Mouse (Mus musculus): ENCODE measurements around the gene Camsap1.

GRCm38 (mm10) chr2:26022258-26022565 lies 39.1 kb upstream of the Camsap1 start:
- no peak for TF ChIP-seq CTCF (IDR thresholded peaks at IDR 0.05; ENCODE audit: low read depth, low read length)
- TF ChIP-seq POLR2A (IDR thresholded peaks at IDR 0.05; ENCODE audit: insufficient read depth, low read length) = no peak

Data from ES-Bruce4 (cell line).